Mouse (Mus musculus) ES-Bruce4 (cell line): ENCODE results near the gene Plcb3.

Experiments
- CTCF ChIP-seq: IDR thresholded peaks from one replicate; pipeline ENCODE4 v1.8.1; 2011; ENCODE audit warnings: low read depth, low read length
- EP300 ChIP-seq: IDR thresholded peaks from 2 replicates; pipeline ENCODE4 v1.6.1; 2011; ENCODE audit warnings: low read depth, low read length; ENCODE audit not compliant: insufficient read depth
- POLR2A ChIP-seq: IDR thresholded peaks from one replicate; pipeline ENCODE4 v1.8.1; 2011; ENCODE audit warnings: low read length; ENCODE audit not compliant: insufficient read depth

- no peak for TF ChIP-seq CTCF
- TF ChIP-seq POLR2A, result no peak
- no peak for TF ChIP-seq EP300
Measured at GRCm38 (mm10) chr19:6995255-6995991, 19.2 kb upstream of the Plcb3 start.
